Mouse (Mus musculus) CH12.LX (cell line): ENCODE measurements around the gene Pink1.

Source experiments
- CTCF ChIP-seq, 2 experiments: IDR thresholded peaks in 1 of 2; conservative IDR thresholded peaks in 1 of 2; 2 replicates each; pipeline ENCODE4 v1.5.1; 2011 to 2012; ENCODE audit warnings: low read depth in 2 of 2, low read length in 2 of 2, improper control_type of control experiment in 1 of 2, inconsistent platforms in 1 of 2, mild to moderate bottlenecking in 1 of 2, moderate library complexity in 1 of 2
- EP300 ChIP-seq: IDR thresholded peaks from 2 replicates; pipeline ENCODE4 v1.6.1; 2011; ENCODE audit warnings: low read length, improper control_type of control experiment
- MEF2A ChIP-seq: IDR thresholded peaks from 2 replicates; pipeline ENCODE4 v1.6.1; 2014; ENCODE audit warnings: low read depth, mild to moderate bottlenecking, inconsistent platforms, low read length, improper control_type of control experiment, borderline replicate concordance
- NELFE ChIP-seq: IDR thresholded peaks from 2 replicates; pipeline ENCODE4 v1.6.1; 2011; ENCODE audit warnings: low read depth, low read length, improper control_type of control experiment
- POLR2A ChIP-seq: IDR thresholded peaks from 2 replicates; pipeline ENCODE4 v1.6.1; 2011; ENCODE audit warnings: low read depth, mild to moderate bottlenecking, improper control_type of control experiment, low read length
- RAD21 ChIP-seq: IDR thresholded peaks from 2 replicates; pipeline ENCODE4 v1.6.1; 2011; ENCODE audit warnings: low read depth, mild to moderate bottlenecking, low read length, improper control_type of control experiment, moderate library complexity
- USF2 ChIP-seq: conservative IDR thresholded peaks from 2 replicates; pipeline ENCODE4 v1.6.1; 2011; ENCODE audit warnings: low read depth, low read length, improper control_type of control experiment
- ZC3H11A ChIP-seq: IDR thresholded peaks from 2 replicates; pipeline ENCODE4 v1.6.1; 2012; ENCODE audit warnings: low read depth, mild to moderate bottlenecking, inconsistent platforms, low read length, improper control_type of control experiment

DNA sequence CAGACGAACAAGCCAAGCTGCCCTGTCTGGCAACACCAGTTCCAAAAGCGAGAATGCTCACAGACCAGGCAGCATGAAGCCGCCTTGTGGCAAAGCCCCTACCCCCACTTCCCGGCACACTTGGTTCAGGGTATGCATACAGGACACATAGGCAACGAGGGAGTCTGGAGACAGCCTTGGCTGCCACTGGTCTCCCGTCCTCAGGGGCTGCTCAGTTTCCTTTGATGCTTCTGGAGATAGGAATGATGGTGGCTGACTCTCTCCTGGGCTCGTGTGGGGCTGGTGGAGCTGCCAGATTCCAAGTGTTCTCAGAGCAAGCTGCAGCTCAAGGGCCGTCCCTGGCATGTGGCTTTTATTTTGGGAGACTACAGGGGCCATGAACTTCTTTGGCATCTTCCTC lies 15.3 kb upstream of the Pink1 start:
- TF ChIP-seq CTCF (conservative IDR thresholded peaks at IDR 0.05 in 1 of 2, IDR thresholded peaks at IDR 0.05 in 1 of 2; ENCODE audit: low read depth in 2 of 2, low read length in 2 of 2) (no peak), EP300 (no peak), USF2 (no peak), RAD21 (no peak), ZC3H11A (no peak), MEF2A (no peak), POLR2A (no peak), NELFE (no peak)
